Mouse (Mus musculus): ENCODE data around the gene Tal1. TPM values are rescaled to one million over a fixed set of nuclear protein-coding genes. Genes with fewer than 3 reads are reported as not detected.

The Tal1 gene
- polyA plus RNA-seq, 1 experiment from 2014 or later = 3.2 TPM

GRCm38 (mm10) chr4:115075204-115075915, 19.1 kb downstream of the Tal1 start:
- Histone ChIP-seq H3K9me3 (no peaks in the 10 kb centered on the region), H3K4me3 (no peak overlapping the region), H3K27ac (replicated peaks) (no peak overlapping the region), H3K4me1 (replicated peaks) (peaks cover 17% of the 10 kb centered on the region), H3K9ac (no peak overlapping the region), H3K4me2 (no peak overlapping the region), H3K36me3 (no peaks in the 10 kb centered on the region), H3K27me3 (no peaks in the 10 kb centered on the region)
- WGBS = 54% methylated on average over 3 of the region's 3 CpGs
- no peak for ATAC-seq (ENCODE audit: low FRiP score, low read depth)

- H3K9me3 ChIP-seq = no peaks in the 10 kb centered on the region
- peaks cover 17% of the 10 kb centered on the region for H3K4me1 ChIP-seq (replicated peaks)
- H3K27me3 ChIP-seq = 0 out of 2 replicates have a peak, but pooled peaks cover 4% of the 10 kb centered on the region
- no peak overlapping the region for H3K4me3 ChIP-seq
- no peak overlapping the region for H3K4me2 ChIP-seq
- peak; percentile 84 for ATAC-seq (ENCODE audit: low FRiP score, low read depth)
- no peak overlapping the region for H3K9ac ChIP-seq
- 10% methylated on average over 10 of the region's 10 CpGs for WGBS
- H3K36me3 ChIP-seq = no peaks in the 10 kb centered on the region
- no peak overlapping the region for H3K27ac ChIP-seq (replicated peaks)
These were observed 22.9 kb downstream of the Tal1 start for GRCm38 (mm10) chr4:115078892-115079820.

DNA sequence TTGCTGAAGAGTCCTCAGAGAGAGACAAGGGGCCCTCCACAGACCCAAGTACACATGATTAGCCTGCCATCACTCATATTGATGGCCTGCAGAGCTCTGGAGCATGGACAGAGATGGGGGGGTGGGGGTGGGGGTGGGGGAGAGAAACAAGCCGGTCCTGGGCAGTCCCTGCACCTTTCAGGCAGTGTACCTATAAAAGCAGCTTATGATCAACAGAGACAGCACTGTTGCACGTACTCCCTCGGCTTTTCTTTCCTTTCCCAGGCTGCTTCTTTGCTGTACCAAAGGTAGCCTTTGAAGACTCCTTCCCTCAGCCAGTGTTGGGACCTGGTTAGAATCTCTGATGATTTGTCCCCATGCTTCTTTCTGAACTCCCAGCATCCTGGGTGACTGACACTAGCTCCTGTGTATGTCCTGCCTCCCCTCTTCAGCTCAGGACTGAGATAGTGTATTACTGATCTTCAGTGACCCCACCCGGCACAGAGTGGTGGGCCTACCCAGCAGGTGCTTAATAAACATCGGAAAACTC, 23.7 kb downstream of the Tal1 start:
- H3K36me3 ChIP-seq = no peaks in the 10 kb centered on the region
- H3K27ac ChIP-seq (replicated peaks) = no peak overlapping the region
- no peak overlapping the region for H3K4me3 ChIP-seq
- peaks cover 17% of the 10 kb centered on the region for H3K4me1 ChIP-seq (replicated peaks)
- H3K9ac ChIP-seq = no peak overlapping the region
- H3K27me3 ChIP-seq = 0 out of 2 replicates have a peak, but pooled peaks cover 6% of the 10 kb centered on the region
- no peak overlapping the region for H3K4me2 ChIP-seq
- H3K9me3 ChIP-seq = no peaks in the 10 kb centered on the region
- ATAC-seq (ENCODE audit: low FRiP score, low read depth) = 0 out of 2 replicates have a peak, but pooled peaks have one; percentile 11
- WGBS = 9% methylated on average over 5 of the region's 5 CpGs

- Histone ChIP-seq H3K4me2 (no peak overlapping the region), H3K9me3 (no peaks in the 10 kb centered on the region), H3K4me1 (replicated peaks) (peaks cover 17% of the 10 kb centered on the region), H3K4me3 (no peak overlapping the region), H3K27me3 (peaks cover 6% of the 10 kb centered on the region; the same call in 1 of the 2 replicates), H3K36me3 (no peaks in the 10 kb centered on the region), H3K27ac (replicated peaks) (no peak overlapping the region), H3K9ac (no peak overlapping the region)
- no peak for ATAC-seq (ENCODE audit: low FRiP score, low read depth)
- 68% methylated on average over 3 of the region's 3 CpGs for WGBS
These were observed 26.8 kb downstream of the Tal1 start for GRCm38 (mm10) chr4:115083031-115083430.

DNA sequence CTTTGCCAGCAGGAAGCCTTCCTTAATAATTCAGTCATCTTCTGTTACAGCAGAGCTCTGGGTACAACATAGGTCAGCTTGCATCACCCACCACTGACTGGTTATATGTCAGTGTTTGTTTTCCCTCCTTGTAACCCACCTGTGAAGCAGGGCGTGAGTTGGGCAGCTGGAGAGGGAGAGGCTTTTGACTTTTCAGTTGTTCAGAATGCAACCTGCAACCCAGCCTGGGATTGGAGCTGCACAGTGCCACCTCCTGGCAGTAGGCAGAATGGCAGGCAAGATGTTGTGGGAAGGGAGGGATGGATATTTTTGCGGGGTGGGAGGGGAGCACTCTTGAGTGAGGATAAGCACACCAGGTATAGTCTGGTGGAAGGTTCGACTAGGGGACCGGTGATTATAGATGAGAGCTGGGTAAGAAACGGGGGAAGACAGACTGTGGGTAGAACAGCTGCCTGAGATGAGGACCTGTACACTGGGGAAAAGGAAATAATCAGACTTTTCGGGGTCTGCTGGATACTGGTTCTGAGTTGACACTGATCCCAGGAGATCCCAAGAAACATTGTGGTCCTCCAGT, 29.4 kb downstream of the Tal1 start:
- Histone ChIP-seq H3K9me3 (no peaks in the 10 kb centered on the region), H3K4me1 (replicated peaks) (no peaks in the 10 kb centered on the region), H3K9ac (no peak overlapping the region), H3K36me3 (no peaks in the 10 kb centered on the region), H3K27me3 (peaks cover 13% of the 10 kb centered on the region; the same call in 1 of the 2 replicates), H3K27ac (replicated peaks) (no peak overlapping the region), H3K4me3 (no peak overlapping the region), H3K4me2 (no peak overlapping the region)
- WGBS = 19% methylated on average over 6 of the region's 6 CpGs
- no peak for ATAC-seq (ENCODE audit: low FRiP score, low read depth)

DNA sequence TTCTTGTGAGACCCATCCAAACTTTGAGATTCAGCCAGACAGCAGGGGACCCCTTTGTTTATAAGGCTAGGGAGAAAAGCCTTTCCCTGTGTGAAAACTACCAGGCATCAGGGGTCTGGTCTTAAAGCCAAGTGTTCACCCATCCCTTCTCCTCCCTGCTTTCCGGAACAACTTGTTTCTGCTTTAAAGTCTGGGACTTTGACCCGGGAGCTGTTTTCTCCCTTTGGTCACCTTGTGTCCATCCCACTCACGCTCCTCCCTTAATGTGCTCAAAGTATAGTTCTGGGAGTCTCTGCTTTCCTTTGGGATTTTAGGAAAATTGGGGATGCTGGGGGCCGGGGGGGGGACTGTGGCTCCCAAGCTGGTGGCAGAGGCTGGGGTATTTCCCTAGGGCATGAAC, 30.0 kb downstream of the Tal1 start:
- 77% methylated on average over 4 of the region's 4 CpGs for WGBS
- Histone ChIP-seq H3K4me2 (no peak overlapping the region), H3K36me3 (no peaks in the 10 kb centered on the region), H3K27me3 (peaks cover 11% of the 10 kb centered on the region; the same call in 1 of the 2 replicates), H3K9me3 (no peaks in the 10 kb centered on the region), H3K4me1 (replicated peaks) (no peaks in the 10 kb centered on the region), H3K4me3 (no peak overlapping the region), H3K9ac (no peak overlapping the region), H3K27ac (replicated peaks) (no peak overlapping the region)
- no peak for ATAC-seq (ENCODE audit: low FRiP score, low read depth)

- 52% methylated on average over 3 of the region's 3 CpGs for WGBS
- no peak overlapping the region for H3K4me2 ChIP-seq
- ATAC-seq (ENCODE audit: low FRiP score, low read depth) = no peak
These were observed 30.7 kb downstream of the Tal1 start for GRCm38 (mm10) chr4:115086763-115087415.

GRCm38 (mm10) chr4:115088611-115089338, 32.5 kb downstream of the Tal1 start, which contains the start of gene Pdzk1ip1:
Gene Pdzk1ip1 (plus strand): TSS chr4:115088708.
- peaks cover 12% of the 10 kb centered on the region; the same call in 1 of the 2 replicates for H3K27me3 ChIP-seq
- no peak within 1 kb of the TSS for H3K4me3 ChIP-seq
- no peak within 1 kb of the TSS for H3K27ac ChIP-seq (replicated peaks)
- H3K4me2 ChIP-seq = 0 out of 2 replicates have a peak within 1 kb of the TSS, but pooled peaks have one; percentile 6
- no peaks in the 10 kb centered on the region for H3K4me1 ChIP-seq (replicated peaks)
- no peak for ATAC-seq (ENCODE audit: low FRiP score, low read depth)
- 35% methylated on average over 11 of the region's 11 CpGs for WGBS
- H3K9me3 ChIP-seq = no peaks in the 10 kb centered on the region
- no peak within 1 kb of the TSS for H3K9ac ChIP-seq
- H3K36me3 ChIP-seq = no peaks in the 10 kb centered on the region

More at GRCm38 (mm10) chr4:115086763-115087415, 30.7 kb downstream of the Tal1 start:
- Histone ChIP-seq H3K9me3 (no peaks in the 10 kb centered on the region), H3K9ac (no peak overlapping the region), H3K27me3 (peaks cover 9% of the 10 kb centered on the region; the same call in 1 of the 2 replicates), H3K4me1 (replicated peaks) (no peaks in the 10 kb centered on the region), H3K27ac (replicated peaks) (no peak overlapping the region), H3K36me3 (no peaks in the 10 kb centered on the region), H3K4me3 (no peak overlapping the region)

GRCm38 (mm10) chr4:115090592-115090991, 34.4 kb downstream of the Tal1 start:
- no peak for ATAC-seq (ENCODE audit: low FRiP score, low read depth)
- Histone ChIP-seq H3K27me3 (peaks cover 21% of the 10 kb centered on the region), H3K4me3 (no peak overlapping the region), H3K36me3 (no peaks in the 10 kb centered on the region), H3K4me2 (no peak overlapping the region), H3K9me3 (no peaks in the 10 kb centered on the region), H3K27ac (replicated peaks) (no peak overlapping the region), H3K9ac (no peak overlapping the region), H3K4me1 (replicated peaks) (peaks cover 3% of the 10 kb centered on the region)
- 65% methylated on average over 2 of the region's 2 CpGs for WGBS

GRCm38 (mm10) chr4:115091806-115092205, 35.6 kb downstream of the Tal1 start:
- Histone ChIP-seq H3K27me3 (peaks cover 33% of the 10 kb centered on the region), H3K4me3 (no peak overlapping the region), H3K4me2 (no peak overlapping the region), H3K36me3 (no peaks in the 10 kb centered on the region), H3K4me1 (replicated peaks) (peaks cover 15% of the 10 kb centered on the region), H3K9ac (no peak overlapping the region), H3K9me3 (no peaks in the 10 kb centered on the region), H3K27ac (replicated peaks) (no peak overlapping the region)
- ATAC-seq (ENCODE audit: low FRiP score, low read depth) = no peak
- WGBS = 88% methylated on average over 3 of the region's 3 CpGs

All from hindbrain, embryonic 15.5 days (tissue).